Mouse (Mus musculus) forebrain, embryonic 14.5 days (tissue): Measurements from ENCODE around the gene Slc17a3. TPM values are rescaled to one million over a fixed set of nuclear protein-coding genes. Genes with fewer than 3 reads are reported as not detected.

Experiments used
- ATAC-seq: fragments of 200-750 bp; cut with Nextera tagmentation; 2 replicates; pipeline ENCODE4 v1.8.0; 2017; ENCODE audit warnings: mild to moderate bottlenecking, moderate library complexity
- DNase-seq: peaks from one replicate; pipeline ENCODE4 v3.0.0-alpha.2; 2015; ENCODE audit warnings: low spot score
- H3K27ac ChIP-seq: fragments of 300-500 bp; sonication (generic); 2 replicates; pipeline ENCODE4 v1.5.1; 2014; ENCODE audit warnings: low read depth, mild to moderate bottlenecking, control low read depth, low read length, moderate library complexity
- H3K27me3 ChIP-seq: fragments of 300-500 bp; sonication (generic); replicated peaks from 2 replicates; pipeline ENCODE4 v1.6.1; 2014; ENCODE audit warnings: low read length, control low read depth, mixed read lengths; ENCODE audit not compliant: control insufficient read depth, insufficient read depth
- H3K36me3 ChIP-seq: fragments of 300-500 bp; sonication (generic); 2 replicates; pipeline ENCODE4 v1.6.1; 2014; ENCODE audit warnings: low read length, control low read depth; ENCODE audit not compliant: control insufficient read depth, insufficient read depth
- H3K4me1 ChIP-seq: fragments of 300-500 bp; sonication (generic); 2 replicates; pipeline ENCODE4 v1.6.1; 2014; ENCODE audit warnings: antibody characterized with exemption, low read length, control low read depth; ENCODE audit not compliant: control insufficient read depth, insufficient read depth
- H3K4me2 ChIP-seq: fragments of 300-500 bp; sonication (generic); 2 replicates; pipeline ENCODE4 v1.6.1; 2014; ENCODE audit warnings: mild to moderate bottlenecking, control low read depth, low read length
- H3K4me3 ChIP-seq: fragments of 300-500 bp; sonication (generic); 2 replicates; pipeline ENCODE4 v1.5.1; 2014; ENCODE audit warnings: low read depth, low read length, control low read depth
- H3K9ac ChIP-seq: fragments of 300-500 bp; sonication (generic); 2 replicates; pipeline ENCODE4 v1.6.1; 2014; ENCODE audit warnings: mild to moderate bottlenecking, low read length, control low read depth, moderate library complexity
- H3K9me3 ChIP-seq: fragments of 300-500 bp; sonication (generic); replicated peaks from 2 replicates; pipeline ENCODE4 v1.6.1; 2016; ENCODE audit warnings: low read length, control low read depth, mixed read lengths; ENCODE audit not compliant: control insufficient read depth
- WGBS: fragments of 180-500 bp; shearing (Covaris S2); extraction: QIAGEN DNeasy Blood & Tissue Kit; methylation state at CpG from one replicate; pipeline ENCODE4 v1.1.7; 2014; 5-methylcytosine and 5-hydroxymethylcytosine counted together
- polyA plus RNA-seq: library from polyadenylated mRNA; unstranded; fragments of >200 nt; fragmentation: Nextera tagmentation; extraction: Ambion mirVana; gene quantifications from 2 replicates; pipeline ENCODE4 v1.2.1, GENCODE M21; 2014

Gene Slc17a3
- polyA plus RNA-seq, 1 experiment from 2014 or later = not detected

DNA sequence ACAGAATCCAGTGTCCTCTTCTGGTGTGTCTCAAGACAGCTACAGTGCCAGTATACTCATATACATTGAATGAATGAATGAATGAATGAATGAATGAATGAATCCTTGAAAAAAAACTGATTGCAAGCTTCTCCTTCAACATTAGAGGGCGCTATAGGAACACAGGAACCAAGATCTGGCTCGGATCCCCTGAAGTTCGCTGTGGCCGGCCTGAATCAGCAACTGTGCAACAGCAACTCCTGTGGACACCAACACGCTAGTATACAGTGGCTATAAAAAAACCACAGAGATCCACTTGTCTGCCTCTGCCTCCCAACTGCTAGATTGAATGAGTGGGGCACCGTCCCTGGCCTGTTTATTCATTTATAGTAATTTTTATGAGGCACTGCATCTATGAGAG lies 6.2 kb upstream of the Slc17a3 start:
- ATAC-seq = no peak
- Histone ChIP-seq H3K27ac (no peak overlapping the region), H3K9ac (no peak overlapping the region), H3K36me3 (no peaks in the 10 kb centered on the region), H3K27me3 (no peaks in the 10 kb centered on the region), H3K4me3 (no peak overlapping the region), H3K9me3 (no peaks in the 10 kb centered on the region), H3K4me1 (no peaks in the 10 kb centered on the region), H3K4me2 (no peak overlapping the region)
- DNase-seq = peak; percentile 69
- 14% methylated on average over 6 of the region's 6 CpGs for WGBS

DNA sequence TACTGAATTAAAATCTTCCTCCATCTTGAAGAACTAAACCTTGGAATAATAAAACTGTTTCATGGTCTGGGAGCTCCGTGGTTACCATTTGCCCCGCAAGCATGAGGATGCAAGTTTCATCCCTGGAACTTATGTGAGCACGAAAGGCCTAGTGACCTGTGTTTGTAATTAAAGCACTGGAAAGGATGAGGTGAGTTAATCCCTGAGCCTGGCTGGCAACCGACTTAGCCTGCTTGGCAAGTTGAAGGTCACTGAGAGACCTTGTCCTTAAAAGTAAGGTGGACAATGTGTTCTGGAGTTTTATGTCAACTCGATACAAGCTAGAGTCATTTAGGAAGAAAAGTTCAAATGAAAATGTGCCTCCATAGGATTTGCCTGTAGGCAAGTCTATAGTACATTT lies 4.4 kb upstream of the Slc17a3 start:
- H3K4me3 ChIP-seq = no peak overlapping the region
- H3K4me1 ChIP-seq = no peaks in the 10 kb centered on the region
- no peaks in the 10 kb centered on the region for H3K9me3 ChIP-seq
- DNase-seq (no peak), ATAC-seq (no peak)
- H3K27ac ChIP-seq = no peak overlapping the region
- H3K9ac ChIP-seq = no peak overlapping the region
- H3K27me3 ChIP-seq = no peaks in the 10 kb centered on the region
- no peak overlapping the region for H3K4me2 ChIP-seq
- H3K36me3 ChIP-seq = no peaks in the 10 kb centered on the region
- WGBS = 91% methylated on average over 5 of the region's 5 CpGs

DNA sequence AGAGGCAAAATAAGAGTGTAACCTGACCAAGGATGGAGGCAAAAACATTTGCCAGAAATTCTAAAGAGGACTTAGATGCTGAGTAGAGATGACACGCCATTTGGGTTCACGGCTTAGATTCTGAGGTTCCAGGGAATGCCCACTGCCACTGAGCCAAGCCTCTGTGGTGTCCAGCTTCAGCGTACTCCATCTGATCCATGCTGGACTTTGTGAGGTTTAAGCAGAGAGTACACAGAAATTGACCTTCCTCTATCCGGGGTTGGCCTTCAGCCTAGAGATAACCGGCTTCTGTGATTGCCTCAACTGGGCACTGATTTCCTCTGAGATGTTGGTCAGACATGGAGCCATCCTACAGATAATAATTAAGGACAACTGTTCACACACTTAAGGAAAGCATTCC lies 2.6 kb upstream of the Slc17a3 start:
- Histone ChIP-seq H3K27ac (no peak overlapping the region), H3K4me3 (no peak overlapping the region), H3K9ac (no peak overlapping the region), H3K27me3 (no peaks in the 10 kb centered on the region), H3K9me3 (no peaks in the 10 kb centered on the region), H3K4me2 (no peak overlapping the region), H3K36me3 (no peaks in the 10 kb centered on the region), H3K4me1 (no peaks in the 10 kb centered on the region)
- no peak for DNase-seq
- WGBS = 93% methylated on average over 5 of the region's 5 CpGs
- ATAC-seq = no peak

DNA sequence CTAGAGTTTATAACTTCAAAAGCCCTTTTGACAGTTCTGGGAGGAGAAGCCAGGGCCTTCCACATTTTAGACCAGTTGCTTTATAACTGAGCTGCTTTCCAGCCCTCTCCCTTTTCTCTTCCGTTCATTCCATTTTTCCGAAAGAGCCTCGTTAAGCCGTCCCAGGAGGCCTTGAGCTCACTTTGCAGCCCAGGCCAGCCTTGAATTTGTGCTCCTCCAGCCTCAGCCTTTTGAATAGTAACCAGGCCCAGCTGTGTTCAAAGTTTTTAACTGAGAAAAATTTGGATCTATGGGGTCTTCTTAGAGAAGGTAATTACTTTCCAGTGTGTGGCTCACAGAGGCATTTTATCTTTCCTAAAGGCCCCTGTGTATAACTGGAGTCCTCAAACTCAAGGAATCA lies 6.6 kb downstream of the Slc17a3 start:
- DNase-seq = no peak
- no peak overlapping the region for H3K4me3 ChIP-seq
- no peak for ATAC-seq
- H3K4me1 ChIP-seq = no peaks in the 10 kb centered on the region
- no peak overlapping the region for H3K27ac ChIP-seq
- no peaks in the 10 kb centered on the region for H3K9me3 ChIP-seq
- no peak overlapping the region for H3K4me2 ChIP-seq
- H3K36me3 ChIP-seq = no peaks in the 10 kb centered on the region
- WGBS = 29% methylated on average over 4 of the region's 4 CpGs
- H3K27me3 ChIP-seq = no peaks in the 10 kb centered on the region
- no peak overlapping the region for H3K9ac ChIP-seq

DNA sequence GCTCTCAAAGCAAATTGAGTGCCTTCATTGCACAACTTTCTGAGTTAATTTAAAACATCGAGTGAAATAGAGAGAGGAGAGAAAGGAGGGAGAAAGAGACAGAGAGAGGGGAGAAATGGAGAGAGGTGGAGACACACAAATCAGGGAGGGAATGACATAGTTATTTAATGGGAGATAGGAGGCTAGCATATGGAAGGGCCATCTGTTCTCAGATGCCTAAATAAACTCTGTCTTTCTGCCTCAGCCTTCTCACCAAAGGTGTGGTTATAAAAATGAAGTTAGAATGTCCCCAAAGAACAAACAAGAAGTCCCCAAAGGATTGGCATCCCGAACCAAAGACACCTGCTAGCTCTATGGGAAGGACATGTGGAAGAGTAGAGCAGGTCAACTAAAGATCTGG lies 10.1 kb downstream of the Slc17a3 start:
- 72% methylated on average over 2 of the region's 2 CpGs for WGBS
- Histone ChIP-seq H3K9me3 (no peaks in the 10 kb centered on the region), H3K27me3 (no peaks in the 10 kb centered on the region), H3K4me3 (no peak overlapping the region), H3K27ac (no peak overlapping the region), H3K36me3 (no peaks in the 10 kb centered on the region), H3K4me1 (no peaks in the 10 kb centered on the region), H3K4me2 (no peak overlapping the region), H3K9ac (no peak overlapping the region)
- DNase-seq = peak; percentile 16
- ATAC-seq = no peak

DNA sequence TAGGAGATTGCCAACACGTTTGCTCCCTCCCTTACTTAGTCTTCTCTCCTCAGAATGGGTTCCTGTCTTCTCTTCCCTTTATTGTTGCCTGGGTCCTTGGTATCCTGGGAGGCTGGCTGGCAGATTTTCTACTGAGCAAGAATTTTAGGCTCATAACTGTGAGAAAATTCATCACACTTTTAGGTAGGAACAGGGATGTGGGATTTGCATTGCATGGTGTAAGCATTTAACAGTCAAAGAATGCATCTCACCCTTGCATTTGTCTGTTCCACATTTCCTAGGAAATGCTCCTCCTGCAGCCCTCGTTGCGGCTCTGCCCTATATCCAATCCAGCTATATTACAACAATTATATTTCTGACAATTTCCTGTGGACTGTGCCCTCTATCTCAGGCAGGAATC lies 17.2 kb downstream of the Slc17a3 start:
- 74% methylated on average over 3 of the region's 3 CpGs for WGBS
- DNase-seq = no peak
- H3K4me2 ChIP-seq = no peak overlapping the region

DNA sequence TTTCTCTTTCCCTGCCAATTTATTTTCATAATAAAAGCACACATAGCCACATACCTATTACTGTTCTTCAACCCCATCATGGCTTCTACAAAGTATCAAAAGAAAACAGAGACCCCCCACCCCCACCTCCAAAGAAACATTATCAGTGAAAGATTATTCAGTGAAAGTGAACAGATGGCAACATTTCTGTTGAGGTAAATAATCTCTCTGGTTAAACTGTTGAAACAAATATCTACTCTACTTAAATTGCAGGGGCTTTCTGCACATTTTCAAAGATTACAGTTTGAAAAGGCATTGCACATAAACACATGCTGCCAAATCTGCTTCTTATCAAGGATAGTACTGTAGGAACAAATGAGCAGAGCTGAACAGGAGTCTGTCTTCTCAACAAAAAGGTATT lies 22.6 kb downstream of the Slc17a3 start:
- no peaks in the 10 kb centered on the region for H3K27me3 ChIP-seq

More for the DNA sequence above, 17.2 kb downstream of the Slc17a3 start:
- Histone ChIP-seq H3K4me3 (no peak overlapping the region), H3K27ac (no peak overlapping the region), H3K9me3 (no peaks in the 10 kb centered on the region), H3K27me3 (no peaks in the 10 kb centered on the region), H3K36me3 (no peaks in the 10 kb centered on the region), H3K4me1 (no peaks in the 10 kb centered on the region), H3K9ac (no peak overlapping the region)
- ATAC-seq = no peak

DNA sequence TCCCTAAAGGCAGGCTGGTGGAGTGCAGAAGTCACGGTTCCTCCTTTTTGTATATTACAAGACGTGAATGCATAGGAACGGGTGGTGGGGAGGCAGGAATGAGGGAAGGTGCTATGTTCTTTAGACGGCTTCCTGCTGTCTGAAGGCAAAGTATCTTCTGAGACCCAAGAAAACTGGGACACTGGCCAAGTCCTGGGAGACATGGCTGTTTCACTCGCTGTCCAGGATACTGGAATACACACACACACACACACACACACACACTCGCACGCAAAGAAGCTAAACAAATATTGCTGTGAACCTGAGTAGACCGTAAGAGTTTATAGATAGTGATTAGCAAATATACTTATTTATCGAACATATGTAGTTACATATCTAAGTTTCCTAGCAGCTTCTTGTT lies 25.5 kb downstream of the Slc17a3 start:
- Histone ChIP-seq H3K4me1 (no peaks in the 10 kb centered on the region), H3K9ac (no peak overlapping the region), H3K27ac (no peak overlapping the region), H3K4me3 (no peak overlapping the region), H3K36me3 (no peaks in the 10 kb centered on the region), H3K9me3 (no peaks in the 10 kb centered on the region), H3K4me2 (no peak overlapping the region), H3K27me3 (no peaks in the 10 kb centered on the region)
- ATAC-seq (no peak), DNase-seq (no peak)
- WGBS = 86% methylated on average over 9 of the region's 9 CpGs

More for the DNA sequence above, 22.6 kb downstream of the Slc17a3 start:
- ATAC-seq = no peak
- Histone ChIP-seq H3K4me3 (no peak overlapping the region), H3K9ac (no peak overlapping the region), H3K4me2 (no peak overlapping the region), H3K4me1 (no peaks in the 10 kb centered on the region), H3K27ac (no peak overlapping the region), H3K9me3 (no peaks in the 10 kb centered on the region), H3K36me3 (no peaks in the 10 kb centered on the region)
- DNase-seq = no peak

DNA sequence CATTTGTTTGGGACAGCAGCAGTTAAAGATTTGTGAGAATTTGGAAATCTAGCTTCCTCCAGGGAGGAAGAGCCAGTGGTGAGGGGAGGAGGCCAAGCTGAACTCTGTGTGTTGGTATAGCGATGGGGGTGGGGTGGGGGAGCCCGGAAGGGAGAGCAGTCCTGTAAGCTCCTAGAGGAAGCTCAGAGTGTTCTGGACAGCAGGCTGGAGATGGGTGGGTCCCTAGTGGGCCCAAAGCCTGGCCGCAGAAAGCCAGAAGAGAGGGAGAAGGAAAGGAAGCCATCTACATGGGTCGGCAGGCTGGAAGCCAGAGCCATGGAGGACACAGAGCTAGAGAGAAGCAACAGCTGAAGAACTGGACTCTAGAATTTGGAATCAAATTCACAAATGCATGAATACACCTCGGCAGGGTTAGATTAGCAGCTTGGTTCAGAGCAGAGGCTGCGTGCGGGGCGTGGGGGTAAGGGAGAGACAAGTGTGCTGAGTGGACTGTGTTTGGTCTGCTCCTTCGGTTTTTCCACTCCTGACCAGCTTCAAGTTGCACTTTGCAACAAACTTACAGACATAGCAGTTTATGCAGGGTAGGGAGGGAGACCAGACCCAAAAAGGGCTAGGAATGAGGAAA lies 27.0 kb downstream of the Slc17a3 start:
- H3K4me3 ChIP-seq = no peak overlapping the region
- DNase-seq (no peak), ATAC-seq (no peak)
- no peaks in the 10 kb centered on the region for H3K27me3 ChIP-seq
- H3K9ac ChIP-seq = no peak overlapping the region
- H3K4me1 ChIP-seq = no peaks in the 10 kb centered on the region
- H3K4me2 ChIP-seq = no peak overlapping the region
- H3K27ac ChIP-seq = no peak overlapping the region
- H3K36me3 ChIP-seq = no peaks in the 10 kb centered on the region
- 86% methylated on average over 9 of the region's 9 CpGs for WGBS
- no peaks in the 10 kb centered on the region for H3K9me3 ChIP-seq
